Mouse (Mus musculus): ENCODE measurements around the gene Msi2.

The Msi2 gene

DNA sequence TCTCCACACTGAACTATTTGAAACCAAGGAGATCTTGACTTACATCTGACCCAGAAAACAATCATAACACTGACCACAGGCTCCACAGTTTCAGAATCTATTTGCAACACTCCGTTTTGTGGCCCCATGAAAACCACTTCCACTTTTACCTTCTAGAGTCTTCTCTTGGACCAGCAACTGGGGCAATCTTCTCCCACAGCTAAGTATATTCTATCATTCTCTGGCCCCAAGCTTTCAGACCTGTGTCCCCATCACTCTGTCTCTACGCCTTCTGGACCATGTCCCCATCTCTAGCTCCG lies 86.4 kb downstream of the Msi2 start:
- no peak for DNase-seq

- DNase-seq = no peak
Observed at GRCm38 (mm10) chr11:88631084-88631931, 87.0 kb downstream of the Msi2 start.

DNA sequence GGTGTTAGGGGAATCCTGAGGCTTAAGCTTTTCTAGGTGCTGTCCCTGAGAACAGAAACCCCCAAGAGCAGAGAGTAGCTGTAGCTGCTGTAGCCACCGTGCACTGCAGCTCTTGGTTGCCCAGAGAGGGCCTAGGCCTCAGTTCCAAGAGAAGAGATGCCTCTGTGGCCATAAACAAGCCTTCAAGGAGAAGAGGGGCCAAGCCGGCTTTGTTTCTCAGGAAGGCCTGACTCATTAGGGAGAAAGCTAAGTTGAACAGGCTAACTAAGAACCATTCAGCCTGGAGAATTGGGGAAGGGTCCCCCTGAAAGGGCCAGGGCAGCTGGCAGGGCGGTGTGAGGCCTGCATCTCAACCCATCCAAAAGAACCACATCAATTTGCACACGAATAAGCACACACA lies 88.7 kb downstream of the Msi2 start:
- peak; percentile 77 for DNase-seq

DNA sequence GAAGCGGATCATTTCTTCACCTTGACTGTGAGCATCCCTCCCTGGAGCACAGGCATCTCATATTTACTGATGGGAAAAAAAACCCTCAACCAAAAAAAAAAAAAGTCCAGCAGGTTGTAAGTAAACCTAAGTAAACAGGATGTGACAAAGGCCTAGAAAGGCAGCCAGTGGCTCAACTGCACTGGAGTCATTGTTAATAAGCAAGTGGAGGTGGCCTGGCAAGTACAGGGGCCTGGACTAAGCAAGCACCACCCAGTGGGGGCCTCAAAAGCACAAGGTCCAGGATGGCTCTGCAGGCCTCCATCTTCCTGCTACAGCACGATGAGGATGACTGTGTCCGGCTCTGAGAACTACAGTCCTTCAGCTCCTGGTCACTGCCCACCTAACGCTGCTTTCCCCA lies 89.1 kb downstream of the Msi2 start:
- DNase-seq = no peak

DNA sequence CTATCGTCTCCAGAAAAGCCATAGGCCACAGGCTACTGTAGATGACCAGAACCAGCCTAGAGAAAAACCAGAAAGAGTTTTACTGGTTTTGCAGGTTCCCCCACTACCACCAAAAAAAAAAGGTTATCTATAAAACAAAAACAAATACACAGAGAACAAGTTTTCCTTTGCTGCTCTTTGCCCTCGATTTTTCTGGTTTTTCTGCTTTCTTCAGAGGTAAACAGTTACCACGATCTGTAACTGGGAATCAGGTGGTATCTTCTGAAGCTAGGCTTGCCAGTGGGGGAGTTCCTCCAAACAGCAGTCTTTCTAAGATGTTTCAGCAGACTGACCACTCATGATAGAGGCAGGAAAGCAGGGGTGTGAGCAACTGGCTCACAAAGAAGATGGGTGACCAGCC lies 89.6 kb downstream of the Msi2 start:
- no peak for DNase-seq

DNA sequence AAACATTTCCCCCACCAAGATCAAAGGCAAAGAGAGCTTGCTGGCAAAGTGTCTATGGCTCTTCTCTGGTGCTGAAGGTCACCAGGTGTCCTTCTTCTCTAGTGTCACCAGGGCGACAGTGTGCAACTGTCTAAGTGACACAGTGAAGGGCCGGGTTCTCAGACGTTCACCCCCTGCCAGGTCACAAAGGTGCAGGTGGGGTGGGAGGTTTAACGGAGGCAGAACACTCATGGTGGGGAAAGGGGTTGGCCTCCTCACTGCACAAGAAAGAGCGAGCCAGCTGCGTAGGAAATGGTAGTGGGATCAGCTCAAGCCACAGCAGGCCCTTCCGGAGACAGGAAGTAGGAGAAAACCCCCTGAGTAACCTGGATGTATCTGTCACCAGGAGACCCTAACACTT lies 91.0 kb downstream of the Msi2 start:
- no peak for DNase-seq

DNA sequence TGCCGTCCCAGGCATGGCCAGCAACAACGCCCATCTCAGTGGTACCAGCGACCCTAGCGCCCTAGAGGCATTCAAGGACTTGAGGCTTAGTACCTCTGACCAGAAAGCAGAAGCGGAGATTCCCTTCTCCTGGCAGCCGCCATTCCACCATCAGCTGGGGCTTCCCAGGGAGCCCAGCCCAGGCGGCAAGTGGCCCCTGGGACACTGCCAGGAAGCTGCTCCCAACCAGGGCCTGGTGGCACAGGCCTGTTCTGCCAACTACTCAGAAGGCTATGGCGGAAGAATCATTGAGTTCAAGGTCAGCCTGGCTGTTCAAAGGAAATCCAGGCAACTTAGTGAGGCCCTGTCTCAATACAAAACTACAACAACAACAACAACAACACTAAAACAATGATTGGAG lies 91.7 kb downstream of the Msi2 start:
- no peak for DNase-seq

GRCm38 (mm10) chr11:88626061-88626460 lies 92.3 kb downstream of the Msi2 start:
- no peak for DNase-seq

DNA sequence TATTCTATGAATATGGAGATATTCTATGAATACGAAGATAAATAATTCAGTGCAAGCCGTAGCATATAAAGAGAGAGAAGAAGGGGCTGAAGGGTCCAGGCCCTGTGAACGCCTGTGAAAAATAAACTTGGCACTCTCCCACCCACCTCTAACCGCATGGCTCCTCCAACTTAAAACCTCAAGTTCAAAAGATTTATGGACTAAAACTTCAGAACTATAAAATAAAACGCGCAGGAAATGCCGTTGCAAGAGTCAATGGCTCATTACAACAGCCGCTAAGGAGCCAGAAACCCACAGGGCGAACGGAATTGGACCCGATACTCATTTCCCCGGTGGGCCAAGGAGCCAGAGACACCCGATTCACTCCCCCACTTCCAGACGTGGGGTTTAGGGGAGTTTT lies 93.2 kb downstream of the Msi2 start:
- no peak for DNase-seq

- DNase-seq = no peak
Observed at GRCm38 (mm10) chr11:88624627-88625026, 93.7 kb downstream of the Msi2 start.

GRCm38 (mm10) chr11:88623671-88624070 lies 94.6 kb downstream of the Msi2 start:
- DNase-seq = no peak

DNA sequence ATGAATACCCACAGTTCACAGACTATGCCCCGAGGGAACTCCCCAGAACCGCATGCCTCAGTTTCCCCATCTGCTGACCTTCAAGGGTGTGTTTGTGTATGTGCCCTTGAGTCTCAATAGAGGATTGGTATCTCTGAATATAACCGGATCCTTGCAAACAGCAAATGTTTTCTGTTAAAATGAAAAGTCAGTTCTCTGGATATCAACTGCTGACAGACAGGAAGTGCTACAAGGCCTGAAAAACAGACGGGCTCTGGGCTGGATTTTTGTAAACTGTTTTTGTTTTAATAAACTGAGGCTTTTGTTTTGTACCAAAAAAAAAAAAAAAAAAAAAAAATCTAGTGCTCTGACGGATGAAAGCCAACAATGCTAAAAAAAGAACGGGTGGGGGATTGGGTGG lies 95.8 kb downstream of the Msi2 start:
- DNase-seq = no peak

- no peak for DNase-seq
Observed at GRCm38 (mm10) chr11:88621789-88622188, 96.5 kb downstream of the Msi2 start.

GRCm38 (mm10) chr11:88620158-88620973 lies 97.9 kb downstream of the Msi2 start:
- DNase-seq = peak; percentile 49

DNA sequence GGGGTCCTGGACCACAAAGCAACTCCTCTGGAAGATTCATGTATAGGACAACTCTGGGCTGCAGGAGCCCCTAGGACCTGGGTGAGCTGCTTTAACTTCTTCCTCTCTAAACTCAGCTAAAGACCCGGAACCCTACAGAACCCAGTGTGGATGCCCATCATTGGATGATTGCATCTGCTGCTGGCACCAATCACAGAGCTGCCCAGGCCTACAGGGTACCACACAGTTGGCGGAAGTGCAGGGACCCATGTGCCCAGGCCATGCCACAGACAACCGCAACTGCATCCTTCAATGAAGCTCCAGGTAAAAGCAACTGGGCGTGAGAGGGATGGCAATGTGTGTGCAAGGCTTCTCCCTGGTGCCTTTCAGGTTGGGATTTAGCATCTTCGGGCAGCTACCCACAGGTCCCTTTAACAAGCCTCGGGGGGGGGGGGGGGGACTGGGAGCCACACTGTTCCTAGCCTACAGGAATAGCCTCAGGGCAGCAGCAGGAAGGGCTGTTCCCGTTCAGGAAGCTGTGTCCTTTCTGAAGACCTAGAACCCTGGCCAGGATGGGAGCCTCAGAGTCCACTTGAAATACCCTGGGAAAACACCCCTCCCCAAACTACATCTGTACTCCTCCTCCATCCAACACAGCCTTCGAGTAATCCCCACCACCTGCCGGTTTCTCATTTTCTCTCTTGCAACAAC lies 98.7 kb downstream of the Msi2 start:
- no peak for DNase-seq

DNA sequence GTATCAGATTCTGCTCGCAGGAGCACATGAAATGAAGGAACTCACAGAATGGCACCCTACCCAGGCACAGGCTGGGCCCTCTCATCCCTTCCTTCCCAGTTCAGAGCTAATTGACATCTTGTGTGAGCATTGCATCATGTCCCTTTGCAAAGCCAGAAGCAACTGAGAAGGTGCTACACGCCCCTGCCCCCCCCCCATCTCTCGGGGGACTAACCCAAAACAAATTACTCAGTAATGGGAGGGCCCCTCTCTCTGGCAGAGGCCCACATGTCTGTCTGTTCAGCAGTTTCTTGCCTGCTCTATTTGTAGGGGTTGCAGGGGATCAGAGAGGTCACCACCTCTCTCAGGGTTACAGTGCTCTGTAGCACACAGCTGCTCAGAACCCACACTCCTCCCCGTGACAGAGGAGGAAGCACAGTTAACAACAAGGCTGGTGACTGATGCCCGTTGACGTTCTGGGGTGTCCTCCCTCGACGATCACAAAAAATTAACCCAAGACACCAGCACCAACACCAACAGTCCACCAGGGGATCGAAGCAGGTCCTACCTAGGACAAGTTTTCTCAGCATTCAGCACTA lies 99.5 kb downstream of the Msi2 start:
- peak; percentile 63 for DNase-seq

GRCm38 (mm10) chr11:88618005-88618501 lies 100.3 kb downstream of the Msi2 start:
- no peak for DNase-seq

- DNase-seq = no peak
Observed at GRCm38 (mm10) chr11:88617380-88617779, 100.9 kb downstream of the Msi2 start.

- DNase-seq = no peak
Observed at GRCm38 (mm10) chr11:88614527-88615305, 103.6 kb downstream of the Msi2 start.

DNA sequence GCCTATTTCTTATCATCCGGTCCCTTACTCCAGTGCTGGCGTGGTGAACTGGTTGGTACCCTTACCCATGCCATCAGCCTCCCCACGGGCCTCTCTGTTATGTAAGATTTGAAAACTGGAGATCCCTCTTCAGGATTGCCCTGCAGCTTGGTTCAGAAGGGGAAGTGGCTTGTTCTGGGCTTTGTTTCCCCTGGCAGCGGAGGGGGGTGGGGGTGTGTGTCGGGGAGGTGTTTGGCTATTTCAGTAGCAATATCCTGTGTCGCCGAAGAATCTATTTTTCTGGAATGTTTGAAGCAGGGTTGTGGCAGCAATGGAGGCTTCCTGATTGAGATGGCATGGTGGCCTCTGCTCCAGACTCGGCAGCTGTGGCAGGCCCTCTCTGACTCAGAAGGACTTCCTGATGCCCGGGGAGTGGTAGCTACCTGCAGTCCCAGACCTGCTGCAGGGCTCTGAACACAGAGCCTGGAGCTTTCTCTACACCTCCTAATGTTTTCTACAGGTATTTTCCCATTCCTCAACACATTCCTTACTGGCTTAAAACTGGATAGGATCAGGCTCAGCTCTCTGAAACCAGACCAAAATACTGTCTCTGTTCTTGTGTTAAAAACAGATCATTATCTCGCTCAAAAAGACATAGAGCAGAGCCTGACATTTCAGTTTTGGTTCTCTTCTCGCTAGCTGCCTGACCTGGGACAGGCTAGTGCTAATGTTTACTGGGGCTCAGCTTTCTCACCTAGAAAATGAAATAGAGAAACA lies 104.4 kb downstream of the Msi2 start:
- no peak for DNase-seq

GRCm38 (mm10) chr11:88613008-88613407 lies 105.3 kb downstream of the Msi2 start:
- peak; percentile 84 for DNase-seq

GRCm38 (mm10) chr11:88612141-88612540 lies 106.2 kb downstream of the Msi2 start:
- no peak for DNase-seq

Data from retina, postnatal 1 day (tissue).